Mouse (Mus musculus) limb, embryonic 11.5 days (tissue): Measurements from ENCODE around the gene Wdr83. TPM values are rescaled to one million over a fixed set of nuclear protein-coding genes. Genes with fewer than 3 reads are reported as not detected.

Source experiments
- ATAC-seq: fragments of 200-750 bp; cut with Nextera tagmentation; 2 replicates; pipeline ENCODE4 v1.8.0; 2017; ENCODE audit warnings: low read depth; ENCODE audit not compliant: insufficient number of reproducible peaks, low FRiP score, low TSS enrichment
- DNase-seq: peaks from one replicate; pipeline ENCODE4 v3.0.0-alpha.2; 2015; ENCODE audit warnings: low spot score
- H3K27ac ChIP-seq: fragments of 300-500 bp; sonication (generic); replicated peaks from 2 replicates; pipeline ENCODE4 v1.5.1; 2014; ENCODE audit warnings: low read depth, mild to moderate bottlenecking, low read length
- H3K27me3 ChIP-seq: fragments of 300-500 bp; sonication (generic); 2 replicates; pipeline ENCODE4 v1.6.1; 2014; ENCODE audit warnings: mild to moderate bottlenecking, low read length, mixed read lengths; ENCODE audit not compliant: control insufficient read depth, insufficient read depth
- H3K36me3 ChIP-seq: fragments of 300-500 bp; sonication (generic); 2 replicates; pipeline ENCODE4 v1.6.1; 2014; ENCODE audit warnings: mild to moderate bottlenecking, low read length, moderate library complexity, mixed read lengths; ENCODE audit not compliant: control insufficient read depth, insufficient read depth
- H3K4me1 ChIP-seq: fragments of 300-500 bp; sonication (generic); 2 replicates; pipeline ENCODE4 v1.6.1; 2014; ENCODE audit warnings: low read length, mixed read lengths; ENCODE audit not compliant: control insufficient read depth, insufficient read depth
- H3K4me2 ChIP-seq: fragments of 300-500 bp; sonication (generic); 2 replicates; pipeline ENCODE4 v1.6.1; 2014; ENCODE audit warnings: low read depth, mild to moderate bottlenecking, moderate library complexity; ENCODE audit not compliant: severe bottlenecking
- H3K4me3 ChIP-seq: fragments of 300-500 bp; sonication (generic); 2 replicates; pipeline ENCODE4 v1.5.1; 2014; ENCODE audit warnings: low read depth, low read length
- H3K9ac ChIP-seq: fragments of 300-500 bp; sonication (generic); 2 replicates; pipeline ENCODE4 v1.6.1; 2014; ENCODE audit warnings: mild to moderate bottlenecking, low read length
- H3K9me3 ChIP-seq: fragments of 300-500 bp; sonication (generic); 2 replicates; pipeline ENCODE4 v1.6.1; 2016; ENCODE audit warnings: low read length; ENCODE audit not compliant: control insufficient read depth
- WGBS: fragments of 180-500 bp; shearing (Covaris S2); extraction: QIAGEN DNeasy Blood & Tissue Kit; methylation state at CpG from one replicate; pipeline ENCODE4 v1.1.7; 2014; 5-methylcytosine and 5-hydroxymethylcytosine counted together
- polyA plus RNA-seq: library from polyadenylated mRNA; unstranded; fragments of >200 nt; fragmentation: Nextera tagmentation; extraction: Ambion mirVana; gene quantifications from 2 replicates; pipeline ENCODE4 v1.2.1, GENCODE M21; 2014

Gene Wdr83
- polyA plus RNA-seq, 1 experiment from 2014 or later, result 57.7 TPM

DNA sequence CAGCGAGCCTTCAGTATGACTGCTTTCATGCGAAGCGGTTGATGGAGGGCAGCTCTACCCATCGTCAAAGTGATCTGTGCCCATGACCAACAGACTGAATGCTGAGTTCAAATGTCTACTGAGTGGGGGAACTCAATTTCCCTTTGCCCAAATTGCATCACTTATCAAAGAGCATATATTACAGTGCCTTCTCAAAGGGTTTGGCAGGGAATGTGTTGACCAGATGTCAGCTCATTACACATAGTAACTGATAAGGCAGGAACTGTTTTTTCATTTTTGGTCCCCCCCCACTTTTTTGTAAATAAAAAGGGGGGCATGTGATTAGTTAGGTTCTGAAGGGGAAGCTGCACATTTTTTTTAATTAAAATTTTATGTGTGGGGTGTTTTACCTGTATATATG lies 18.5 kb downstream of the Wdr83 start:
- WGBS, result 93% methylated on average over 4 of the region's 4 CpGs
- Histone ChIP-seq H3K4me3 (no peak overlapping the region), H3K36me3 (peaks cover 4% of the 10 kb centered on the region; the same call in 1 of the 2 replicates), H3K27me3 (no peaks in the 10 kb centered on the region), H3K4me2 (no peak overlapping the region), H3K27ac (no peak overlapping the region), H3K9me3 (no peaks in the 10 kb centered on the region), H3K4me1 (no peaks in the 10 kb centered on the region), H3K9ac (no peak overlapping the region)
- no peak for ATAC-seq
- no peak for DNase-seq

- WGBS, result 1% methylated on average over 53 of the region's 53 CpGs
- peak; percentile 96 for DNase-seq
- Histone ChIP-seq H3K36me3 (peaks cover 15% of the 10 kb centered on the region), H3K4me1 (no peaks in the 10 kb centered on the region), H3K27ac (no peak within 1 kb of the TSS), H3K4me3 (peak within 1 kb of the TSS; percentile 82), H3K4me2 (peak within 1 kb of the TSS; percentile 95), H3K9ac (peak within 1 kb of the TSS; percentile 76), H3K9me3 (no peaks in the 10 kb centered on the region), H3K27me3 (no peaks in the 10 kb centered on the region)
- peak; percentile 84 for ATAC-seq
These were observed 21.1 kb downstream of the Wdr83 start, which contains the start of gene Fbxw9 for GRCm38 (mm10) chr8:85059879-85060616. Gene Fbxw9 (plus strand): TSS chr8:85060055.

DNA sequence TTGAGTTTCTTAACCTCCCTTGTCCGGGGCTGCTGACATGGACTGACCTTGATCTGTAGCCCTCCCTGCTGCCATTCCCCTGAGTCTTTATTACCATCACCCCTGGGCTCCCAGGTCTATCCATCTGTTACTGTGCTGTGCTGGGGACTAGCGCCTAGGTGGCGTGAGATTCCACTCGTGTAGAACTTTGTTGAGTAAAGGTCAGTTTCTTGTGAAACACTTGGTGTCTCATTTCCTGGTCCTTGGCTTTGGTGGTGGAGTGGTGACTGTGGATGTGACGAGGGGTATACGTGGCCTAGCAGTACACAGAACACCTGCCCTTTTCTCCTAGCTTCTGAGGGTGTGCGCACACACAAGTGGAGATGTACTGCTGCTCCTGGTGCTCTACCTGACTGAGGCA lies 23.7 kb downstream of the Wdr83 start:
- no peaks in the 10 kb centered on the region for H3K9me3 ChIP-seq
- H3K27ac ChIP-seq, result no peak overlapping the region
- no peak overlapping the region for H3K9ac ChIP-seq
- WGBS, result 85% methylated on average over 7 of the region's 7 CpGs
- no peak for ATAC-seq
- H3K4me2 ChIP-seq, result no peak overlapping the region
- H3K36me3 ChIP-seq, result peaks cover 33% of the 10 kb centered on the region
- no peaks in the 10 kb centered on the region for H3K4me1 ChIP-seq
- no peak for DNase-seq
- no peaks in the 10 kb centered on the region for H3K27me3 ChIP-seq
- H3K4me3 ChIP-seq, result no peak overlapping the region

DNA sequence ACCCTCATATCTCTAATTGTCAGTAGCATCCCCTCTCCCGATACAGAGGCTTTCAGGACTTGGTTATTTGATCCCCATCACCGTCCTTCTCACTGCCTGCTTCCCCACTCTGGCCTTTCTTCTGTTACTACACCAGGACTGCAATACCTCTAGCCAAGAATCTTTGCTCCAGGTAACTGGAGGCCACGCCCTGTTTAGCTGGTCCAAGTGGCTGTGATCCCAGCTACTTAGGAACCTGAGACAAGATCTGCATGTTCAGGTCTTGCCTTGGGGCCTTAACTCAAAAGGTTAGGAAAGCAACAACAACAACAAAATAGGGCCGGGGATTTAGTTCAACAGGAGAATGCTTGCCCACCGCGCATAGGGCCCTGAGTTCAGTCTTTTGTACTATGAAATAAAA lies 37.5 kb downstream of the Wdr83 start:
- ATAC-seq (no peak), DNase-seq (no peak)
- no peak overlapping the region for H3K9ac ChIP-seq
- H3K9me3 ChIP-seq, result no peaks in the 10 kb centered on the region
- H3K36me3 ChIP-seq, result peaks cover 62% of the 10 kb centered on the region
- WGBS, result 90% methylated on average over 6 of the region's 6 CpGs
- H3K27ac ChIP-seq, result no peak overlapping the region
- no peak overlapping the region for H3K4me3 ChIP-seq
- no peaks in the 10 kb centered on the region for H3K27me3 ChIP-seq
- no peak overlapping the region for H3K4me2 ChIP-seq
- peaks cover 2% of the 10 kb centered on the region; the same call in 1 of the 2 replicates for H3K4me1 ChIP-seq

DNA sequence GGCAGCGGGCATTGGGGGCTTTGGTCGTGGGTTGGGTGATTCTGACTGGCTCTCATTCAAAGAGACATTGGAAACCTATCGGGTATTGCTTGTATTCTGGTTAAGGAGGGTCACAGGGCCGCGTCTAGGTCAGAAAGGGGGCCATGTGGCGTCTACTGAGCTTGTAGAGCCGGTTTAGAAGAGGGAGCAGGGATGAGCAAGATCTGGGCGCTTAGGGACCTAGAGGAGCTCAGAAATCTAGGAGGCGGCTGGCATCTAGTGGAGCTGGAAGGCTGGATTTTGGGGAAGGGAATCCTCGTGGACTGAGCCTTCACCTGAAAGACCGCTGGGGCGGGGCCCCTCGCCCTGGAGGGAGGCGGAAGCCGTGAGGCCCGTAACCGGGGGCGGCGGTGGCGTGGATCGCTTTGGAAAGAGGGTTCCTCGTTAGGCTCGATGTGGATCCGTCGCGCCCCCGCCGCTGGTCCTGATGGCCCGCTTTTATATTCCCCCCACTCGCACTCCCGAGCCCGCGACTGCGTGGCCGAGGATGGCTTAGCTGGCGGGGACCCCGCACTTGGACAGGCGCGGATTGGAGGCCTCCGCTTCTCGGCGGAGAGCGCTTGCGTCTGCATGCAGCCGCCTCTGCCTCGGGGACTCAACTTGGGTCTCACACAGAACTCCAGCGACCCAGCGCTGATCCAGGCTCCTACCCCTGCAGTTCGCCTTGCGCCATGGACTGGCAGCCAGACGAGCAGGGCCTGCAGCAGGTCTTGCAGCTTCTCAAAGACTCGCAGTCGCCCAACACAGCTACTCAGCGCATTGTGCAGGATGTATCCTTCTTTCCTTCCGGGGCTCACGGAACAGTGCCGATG lies 43.2 kb downstream of the Wdr83 start:
- H3K4me1 ChIP-seq, result peaks cover 9% of the 10 kb centered on the region; the same call in 1 of the 2 replicates
- H3K27ac ChIP-seq, result peak overlapping the region; percentile 99
- H3K4me2 ChIP-seq, result peak overlapping the region; percentile 87
- WGBS, result under 1% methylated on average over 56 of the region's 57 CpGs
- H3K27me3 ChIP-seq, result no peaks in the 10 kb centered on the region
- peaks cover 18% of the 10 kb centered on the region for H3K36me3 ChIP-seq
- peak overlapping the region; percentile 91 for H3K9ac ChIP-seq
- ATAC-seq, result no peak
- DNase-seq, result peak; percentile 67
- H3K9me3 ChIP-seq, result no peaks in the 10 kb centered on the region
- H3K4me3 ChIP-seq, result peak overlapping the region; percentile 63

DNA sequence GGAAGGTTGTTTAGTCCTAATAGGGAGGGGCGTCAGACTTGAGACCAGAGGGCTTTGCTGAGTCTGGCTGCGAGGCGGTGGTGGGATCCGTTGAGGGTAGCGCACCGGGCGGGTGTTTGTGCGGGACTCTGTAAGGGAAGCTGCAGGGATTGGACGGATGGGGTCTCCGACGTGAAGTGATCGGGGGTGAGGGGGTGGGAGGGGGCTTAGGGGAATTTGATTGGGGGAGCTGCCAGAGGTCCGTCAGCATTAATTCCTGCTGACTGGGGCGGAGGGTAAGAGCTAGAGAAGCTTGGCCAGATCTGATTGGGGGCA lies 43.8 kb downstream of the Wdr83 start:
- Histone ChIP-seq H3K9ac (peak overlapping the region; percentile 91), H3K4me1 (peaks cover 9% of the 10 kb centered on the region; the same call in 1 of the 2 replicates), H3K4me2 (peak overlapping the region; percentile 87), H3K27me3 (no peaks in the 10 kb centered on the region), H3K36me3 (peaks cover 16% of the 10 kb centered on the region), H3K27ac (peak overlapping the region; percentile 99), H3K9me3 (no peaks in the 10 kb centered on the region), H3K4me3 (peak overlapping the region; percentile 63)
- peak; percentile 60 for ATAC-seq
- WGBS, result under 1% methylated on average over 14 of the region's 14 CpGs
- DNase-seq, result no peak

DNA sequence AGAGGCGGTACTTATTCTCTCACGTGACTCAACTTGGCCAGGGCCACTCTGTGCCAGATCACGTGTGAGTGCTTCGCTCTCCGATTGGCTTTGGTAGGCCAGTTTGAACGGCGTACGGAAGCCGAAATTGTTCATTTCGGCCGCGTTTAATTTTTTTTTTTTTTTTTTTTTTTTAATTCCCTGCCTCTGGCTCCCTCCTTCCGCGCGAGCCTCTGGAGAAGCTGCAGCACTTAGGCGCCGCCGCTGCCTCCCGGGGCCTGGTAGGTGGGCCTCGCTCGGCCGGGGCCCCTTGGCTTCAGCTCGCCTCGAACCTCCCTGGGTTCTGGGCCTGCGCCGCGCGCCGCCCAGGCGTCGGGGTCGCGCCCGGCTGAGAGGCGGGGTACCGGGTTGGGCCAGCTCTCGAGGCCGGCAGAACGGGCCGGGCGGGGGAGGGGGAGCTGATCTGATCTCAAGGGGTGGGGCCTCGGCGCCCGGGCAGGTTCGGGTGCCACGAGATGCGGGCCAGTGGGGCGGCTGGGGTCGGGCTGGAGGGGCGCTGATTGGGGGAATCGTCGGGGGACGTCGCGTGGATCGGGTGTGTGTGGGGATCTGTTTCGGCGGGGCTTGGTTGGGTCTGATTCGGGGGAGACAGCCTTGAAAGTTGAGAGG lies 44.3 kb downstream of the Wdr83 start, which contains the start of gene Tnpo2:
Gene Tnpo2, plus strand, starts transcription at position 198 of the 648 bp plus-strand sequence.
- WGBS, result under 1% methylated on average over 59 of the region's 59 CpGs
- peak; percentile 90 for DNase-seq
- H3K36me3 ChIP-seq, result peaks cover 16% of the 10 kb centered on the region

GRCm38 (mm10) chr8:85036381-85036717 lies 44.8 kb downstream of the Wdr83 start:
- Histone ChIP-seq H3K4me1 (peaks cover 9% of the 10 kb centered on the region; the same call in 1 of the 2 replicates), H3K36me3 (peaks cover 17% of the 10 kb centered on the region), H3K27ac (peak overlapping the region; percentile 72), H3K27me3 (no peaks in the 10 kb centered on the region), H3K4me3 (peak overlapping the region; percentile 63), H3K4me2 (peak overlapping the region; percentile 65), H3K9me3 (no peaks in the 10 kb centered on the region), H3K9ac (peak overlapping the region; percentile 49)
- ATAC-seq (peak; percentile 37), DNase-seq (no peak)
- 0% methylated on average over 9 of the region's 9 CpGs for WGBS

More for the DNA sequence above, 44.3 kb downstream of the Wdr83 start, which contains the start of gene Tnpo2:
- Histone ChIP-seq H3K27me3 (no peaks in the 10 kb centered on the region), H3K4me1 (peaks cover 9% of the 10 kb centered on the region; the same call in 1 of the 2 replicates), H3K9me3 (no peaks in the 10 kb centered on the region), H3K4me2 (peak within 1 kb of the TSS; percentile 87), H3K9ac (peak within 1 kb of the TSS; percentile 91), H3K4me3 (peak within 1 kb of the TSS; percentile 63), H3K27ac (peak within 1 kb of the TSS; percentile 99)
- peak; percentile 92 for ATAC-seq
